Mouse (Mus musculus): Measurements from ENCODE around the gene Ppp4r2. TPM values are rescaled to one million over a fixed set of nuclear protein-coding genes. Genes with fewer than 3 reads are reported as not detected.

Ppp4r2 gene
- polyA plus RNA-seq, 1 experiment from 2014 or later, result 8.1 TPM

- peak; percentile 82 for ATAC-seq
- Histone ChIP-seq H3K27me3 (replicated peaks; ENCODE audit: control insufficient read depth, insufficient read depth, low read length) (no peaks in the 10 kb centered on the region), H3K27ac (ENCODE audit: low read length) (no peak overlapping the region), H3K4me2 (ENCODE audit: low read depth, low read length) (0 out of 2 replicates have a peak overlapping the region, but pooled peaks have one; percentile 8), H3K9ac (ENCODE audit: low read depth, low read length) (no peak overlapping the region), H3K4me1 (ENCODE audit: control insufficient read depth, insufficient read depth, low read length) (no peaks in the 10 kb centered on the region), H3K36me3 (ENCODE audit: control insufficient read depth, insufficient read depth, low read length) (no peaks in the 10 kb centered on the region), H3K4me3 (ENCODE audit: low read length) (no peak overlapping the region), H3K9me3 (ENCODE audit: control insufficient read depth, low read length) (no peaks in the 10 kb centered on the region)
- WGBS, result 40% methylated on average over 13 of the region's 13 CpGs
Observed at GRCm38 (mm10) chr6:100802381-100803083, 30.9 kb upstream of the Ppp4r2 start.

GRCm38 (mm10) chr6:100803250-100803649 lies 30.2 kb upstream of the Ppp4r2 start:
- no peaks in the 10 kb centered on the region for H3K9me3 ChIP-seq (ENCODE audit: control insufficient read depth, low read length)
- 63% methylated on average over 3 of the region's 3 CpGs for WGBS
- no peaks in the 10 kb centered on the region for H3K27me3 ChIP-seq (replicated peaks; ENCODE audit: control insufficient read depth, insufficient read depth, low read length)
- no peak overlapping the region for H3K4me3 ChIP-seq (ENCODE audit: low read length)
- H3K4me2 ChIP-seq (ENCODE audit: low read depth, low read length), result no peak overlapping the region
- no peak overlapping the region for H3K27ac ChIP-seq (ENCODE audit: low read length)
- no peak overlapping the region for H3K9ac ChIP-seq (ENCODE audit: low read depth, low read length)
- ATAC-seq, result 0 out of 2 replicates have a peak, but pooled peaks have one; percentile 29
- no peaks in the 10 kb centered on the region for H3K36me3 ChIP-seq (ENCODE audit: control insufficient read depth, insufficient read depth, low read length)
- no peaks in the 10 kb centered on the region for H3K4me1 ChIP-seq (ENCODE audit: control insufficient read depth, insufficient read depth, low read length)

GRCm38 (mm10) chr6:100807187-100807586 lies 26.2 kb upstream of the Ppp4r2 start:
- no peaks in the 10 kb centered on the region for H3K4me1 ChIP-seq (ENCODE audit: control insufficient read depth, insufficient read depth, low read length)
- H3K4me2 ChIP-seq (ENCODE audit: low read depth, low read length), result no peak overlapping the region
- H3K9ac ChIP-seq (ENCODE audit: low read depth, low read length), result no peak overlapping the region
- ATAC-seq, result no peak
- H3K36me3 ChIP-seq (ENCODE audit: control insufficient read depth, insufficient read depth, low read length), result no peaks in the 10 kb centered on the region
- H3K27ac ChIP-seq (ENCODE audit: low read length), result no peak overlapping the region
- 91% methylated on average over 9 of the region's 9 CpGs for WGBS
- H3K4me3 ChIP-seq (ENCODE audit: low read length), result no peak overlapping the region
- H3K27me3 ChIP-seq (replicated peaks; ENCODE audit: control insufficient read depth, insufficient read depth, low read length), result no peaks in the 10 kb centered on the region
- no peaks in the 10 kb centered on the region for H3K9me3 ChIP-seq (ENCODE audit: control insufficient read depth, low read length)

DNA sequence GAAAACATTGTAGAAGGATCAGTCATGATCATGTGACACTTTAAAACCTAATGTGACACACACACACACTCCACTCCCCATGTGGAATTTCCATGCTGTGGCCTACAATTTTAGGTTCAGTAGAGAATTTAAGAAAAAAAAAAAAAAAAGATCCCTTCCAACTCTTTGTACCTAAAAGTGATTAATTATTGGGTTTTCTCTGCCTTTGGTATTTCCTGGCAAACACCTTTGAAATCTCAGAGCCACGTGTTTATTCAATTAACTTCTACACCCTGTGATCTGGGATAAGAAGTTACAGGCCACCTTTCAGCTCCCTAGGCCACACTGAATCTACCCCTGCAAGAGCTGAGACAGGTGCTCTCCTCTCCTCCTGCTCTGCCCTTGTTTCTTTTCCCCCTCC lies 25.7 kb upstream of the Ppp4r2 start:
- Histone ChIP-seq H3K4me2 (ENCODE audit: low read depth, low read length) (no peak overlapping the region), H3K9ac (ENCODE audit: low read depth, low read length) (no peak overlapping the region), H3K4me1 (ENCODE audit: control insufficient read depth, insufficient read depth, low read length) (no peaks in the 10 kb centered on the region), H3K4me3 (ENCODE audit: low read length) (no peak overlapping the region), H3K27me3 (replicated peaks; ENCODE audit: control insufficient read depth, insufficient read depth, low read length) (no peaks in the 10 kb centered on the region), H3K9me3 (ENCODE audit: control insufficient read depth, low read length) (no peaks in the 10 kb centered on the region), H3K36me3 (ENCODE audit: control insufficient read depth, insufficient read depth, low read length) (no peaks in the 10 kb centered on the region), H3K27ac (ENCODE audit: low read length) (no peak overlapping the region)
- ATAC-seq, result no peak
- WGBS, result 37% methylated on average over 1 of the region's 1 CpGs

DNA sequence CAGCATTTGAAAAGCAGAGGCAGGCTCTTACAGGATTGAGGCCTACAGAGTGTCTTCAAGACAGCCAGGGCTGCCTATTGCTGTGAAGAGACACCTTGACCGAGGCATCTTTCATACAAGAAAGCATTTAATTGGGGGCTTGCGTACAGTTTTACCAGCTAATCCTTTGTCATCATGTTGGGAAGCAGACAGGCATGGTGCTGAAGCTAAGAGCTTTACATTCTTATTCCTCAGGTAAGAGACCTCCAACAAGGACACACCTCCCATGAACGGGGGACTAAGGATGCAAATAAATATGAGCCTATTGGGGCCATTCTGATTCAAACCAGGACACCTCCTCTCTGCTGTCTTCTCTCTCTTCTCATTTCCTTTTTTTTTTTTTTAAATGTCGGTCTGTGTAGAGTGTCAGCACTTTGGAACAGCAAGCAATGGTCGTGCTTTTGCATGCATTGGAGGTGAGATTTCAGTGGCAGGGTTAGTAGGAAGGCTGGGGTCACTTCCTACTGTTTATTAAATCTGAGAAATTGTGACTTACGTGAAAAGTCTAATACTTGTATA lies 25.1 kb upstream of the Ppp4r2 start:
- WGBS, result 81% methylated on average over 6 of the region's 6 CpGs

GRCm38 (mm10) chr6:100810117-100810516 lies 23.3 kb upstream of the Ppp4r2 start:
- no peak for ATAC-seq
- no peaks in the 10 kb centered on the region for H3K27me3 ChIP-seq (replicated peaks; ENCODE audit: control insufficient read depth, insufficient read depth, low read length)
- no peak overlapping the region for H3K27ac ChIP-seq (ENCODE audit: low read length)
- WGBS, result 85% methylated on average over 4 of the region's 4 CpGs
- no peaks in the 10 kb centered on the region for H3K4me1 ChIP-seq (ENCODE audit: control insufficient read depth, insufficient read depth, low read length)
- H3K4me2 ChIP-seq (ENCODE audit: low read depth, low read length), result no peak overlapping the region
- no peak overlapping the region for H3K9ac ChIP-seq (ENCODE audit: low read depth, low read length)
- no peaks in the 10 kb centered on the region for H3K36me3 ChIP-seq (ENCODE audit: control insufficient read depth, insufficient read depth, low read length)
- H3K4me3 ChIP-seq (ENCODE audit: low read length), result no peak overlapping the region
- no peaks in the 10 kb centered on the region for H3K9me3 ChIP-seq (ENCODE audit: control insufficient read depth, low read length)

More for the DNA sequence above, 25.1 kb upstream of the Ppp4r2 start:
- Histone ChIP-seq H3K9ac (ENCODE audit: low read depth, low read length) (no peak overlapping the region), H3K4me3 (ENCODE audit: low read length) (no peak overlapping the region), H3K9me3 (ENCODE audit: control insufficient read depth, low read length) (no peaks in the 10 kb centered on the region), H3K4me1 (ENCODE audit: control insufficient read depth, insufficient read depth, low read length) (no peaks in the 10 kb centered on the region), H3K36me3 (ENCODE audit: control insufficient read depth, insufficient read depth, low read length) (no peaks in the 10 kb centered on the region), H3K27ac (ENCODE audit: low read length) (no peak overlapping the region), H3K27me3 (replicated peaks; ENCODE audit: control insufficient read depth, insufficient read depth, low read length) (no peaks in the 10 kb centered on the region), H3K4me2 (ENCODE audit: low read depth, low read length) (no peak overlapping the region)
- ATAC-seq, result no peak

DNA sequence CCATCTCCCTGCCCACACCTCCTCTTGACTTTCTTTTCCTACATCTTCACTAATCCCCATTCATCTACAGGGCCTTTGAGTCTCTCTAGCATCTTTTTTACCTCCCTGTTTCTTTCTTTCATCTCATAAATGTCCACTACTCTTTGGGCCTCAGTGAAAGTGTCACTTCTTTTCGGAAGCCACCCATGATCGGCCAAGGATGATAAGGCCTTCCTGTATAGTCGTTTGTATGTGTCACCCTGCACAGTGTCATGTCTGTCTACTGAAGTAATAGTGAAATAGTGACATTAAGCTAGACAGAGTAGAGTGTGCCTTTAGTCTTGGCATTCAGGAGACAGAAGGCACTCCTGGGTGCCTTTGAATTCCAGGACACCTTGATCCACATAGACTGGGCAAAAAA lies 21.7 kb upstream of the Ppp4r2 start:
- Histone ChIP-seq H3K27ac (ENCODE audit: low read length) (no peak overlapping the region), H3K4me1 (ENCODE audit: control insufficient read depth, insufficient read depth, low read length) (no peaks in the 10 kb centered on the region), H3K9ac (ENCODE audit: low read depth, low read length) (no peak overlapping the region), H3K27me3 (replicated peaks; ENCODE audit: control insufficient read depth, insufficient read depth, low read length) (no peaks in the 10 kb centered on the region), H3K36me3 (ENCODE audit: control insufficient read depth, insufficient read depth, low read length) (no peaks in the 10 kb centered on the region), H3K4me2 (ENCODE audit: low read depth, low read length) (no peak overlapping the region), H3K4me3 (ENCODE audit: low read length) (no peak overlapping the region), H3K9me3 (ENCODE audit: control insufficient read depth, low read length) (no peaks in the 10 kb centered on the region)
- no peak for ATAC-seq
- WGBS, result 81% methylated on average over 3 of the region's 3 CpGs

GRCm38 (mm10) chr6:100821367-100821766 lies 12.1 kb upstream of the Ppp4r2 start:
- ATAC-seq, result no peak
- H3K9me3 ChIP-seq (ENCODE audit: control insufficient read depth, low read length), result no peaks in the 10 kb centered on the region
- H3K4me1 ChIP-seq (ENCODE audit: control insufficient read depth, insufficient read depth, low read length), result peaks cover 3% of the 10 kb centered on the region; the same call in 1 of the 2 replicates
- no peak overlapping the region for H3K4me3 ChIP-seq (ENCODE audit: low read length)
- H3K4me2 ChIP-seq (ENCODE audit: low read depth, low read length), result no peak overlapping the region
- no peak overlapping the region for H3K9ac ChIP-seq (ENCODE audit: low read depth, low read length)
- no peak overlapping the region for H3K27ac ChIP-seq (ENCODE audit: low read length)
- no peaks in the 10 kb centered on the region for H3K27me3 ChIP-seq (replicated peaks; ENCODE audit: control insufficient read depth, insufficient read depth, low read length)
- WGBS, result 61% methylated on average over 2 of the region's 2 CpGs
- H3K36me3 ChIP-seq (ENCODE audit: control insufficient read depth, insufficient read depth, low read length), result no peaks in the 10 kb centered on the region

- H3K9me3 ChIP-seq (ENCODE audit: control insufficient read depth, low read length), result no peaks in the 10 kb centered on the region
- 78% methylated on average over 1 of the region's 1 CpGs for WGBS
- no peak overlapping the region for H3K4me3 ChIP-seq (ENCODE audit: low read length)
- no peak overlapping the region for H3K4me2 ChIP-seq (ENCODE audit: low read depth, low read length)
- H3K27ac ChIP-seq (ENCODE audit: low read length), result no peak overlapping the region
- H3K4me1 ChIP-seq (ENCODE audit: control insufficient read depth, insufficient read depth, low read length), result peaks cover 3% of the 10 kb centered on the region; the same call in 1 of the 2 replicates
- no peaks in the 10 kb centered on the region for H3K27me3 ChIP-seq (replicated peaks; ENCODE audit: control insufficient read depth, insufficient read depth, low read length)
- no peaks in the 10 kb centered on the region for H3K36me3 ChIP-seq (ENCODE audit: control insufficient read depth, insufficient read depth, low read length)
- H3K9ac ChIP-seq (ENCODE audit: low read depth, low read length), result no peak overlapping the region
- ATAC-seq, result no peak
Observed at GRCm38 (mm10) chr6:100823356-100823755, 10.1 kb upstream of the Ppp4r2 start.

All from intestine, embryonic 16.5 days (tissue).